Mouse (Mus musculus) forebrain, embryonic 14.5 days (tissue): ENCODE measurements at regions not wholly inside any gene's neighbourhood (a gene's known extent, or its start where the extent isn't known, plus 50 kb on each side); places are given as distances from the start of the nearest gene placed in this dataset.

Source experiments
- ATAC-seq: fragments of 200-750 bp; cut with Nextera tagmentation; 2 replicates; pipeline ENCODE4 v1.8.0; 2017; ENCODE audit warnings: mild to moderate bottlenecking, moderate library complexity
- DNase-seq: peaks from one replicate; pipeline ENCODE4 v3.0.0-alpha.2; 2015; ENCODE audit warnings: low spot score
- H3K27ac ChIP-seq: fragments of 300-500 bp; sonication (generic); 2 replicates; pipeline ENCODE4 v1.5.1; 2014; ENCODE audit warnings: low read depth, mild to moderate bottlenecking, control low read depth, low read length, moderate library complexity
- H3K27me3 ChIP-seq: fragments of 300-500 bp; sonication (generic); replicated peaks from 2 replicates; pipeline ENCODE4 v1.6.1; 2014; ENCODE audit warnings: low read length, control low read depth, mixed read lengths; ENCODE audit not compliant: control insufficient read depth, insufficient read depth
- H3K36me3 ChIP-seq: fragments of 300-500 bp; sonication (generic); 2 replicates; pipeline ENCODE4 v1.6.1; 2014; ENCODE audit warnings: low read length, control low read depth; ENCODE audit not compliant: control insufficient read depth, insufficient read depth
- H3K4me1 ChIP-seq: fragments of 300-500 bp; sonication (generic); 2 replicates; pipeline ENCODE4 v1.6.1; 2014; ENCODE audit warnings: antibody characterized with exemption, low read length, control low read depth; ENCODE audit not compliant: control insufficient read depth, insufficient read depth
- H3K4me2 ChIP-seq: fragments of 300-500 bp; sonication (generic); 2 replicates; pipeline ENCODE4 v1.6.1; 2014; ENCODE audit warnings: mild to moderate bottlenecking, control low read depth, low read length
- H3K4me3 ChIP-seq: fragments of 300-500 bp; sonication (generic); 2 replicates; pipeline ENCODE4 v1.5.1; 2014; ENCODE audit warnings: low read depth, low read length, control low read depth
- H3K9ac ChIP-seq: fragments of 300-500 bp; sonication (generic); 2 replicates; pipeline ENCODE4 v1.6.1; 2014; ENCODE audit warnings: mild to moderate bottlenecking, low read length, control low read depth, moderate library complexity
- H3K9me3 ChIP-seq: fragments of 300-500 bp; sonication (generic); replicated peaks from 2 replicates; pipeline ENCODE4 v1.6.1; 2016; ENCODE audit warnings: low read length, control low read depth, mixed read lengths; ENCODE audit not compliant: control insufficient read depth
- WGBS: fragments of 180-500 bp; shearing (Covaris S2); extraction: QIAGEN DNeasy Blood & Tissue Kit; methylation state at CpG from one replicate; pipeline ENCODE4 v1.1.7; 2014; 5-methylcytosine and 5-hydroxymethylcytosine counted together

DNA sequence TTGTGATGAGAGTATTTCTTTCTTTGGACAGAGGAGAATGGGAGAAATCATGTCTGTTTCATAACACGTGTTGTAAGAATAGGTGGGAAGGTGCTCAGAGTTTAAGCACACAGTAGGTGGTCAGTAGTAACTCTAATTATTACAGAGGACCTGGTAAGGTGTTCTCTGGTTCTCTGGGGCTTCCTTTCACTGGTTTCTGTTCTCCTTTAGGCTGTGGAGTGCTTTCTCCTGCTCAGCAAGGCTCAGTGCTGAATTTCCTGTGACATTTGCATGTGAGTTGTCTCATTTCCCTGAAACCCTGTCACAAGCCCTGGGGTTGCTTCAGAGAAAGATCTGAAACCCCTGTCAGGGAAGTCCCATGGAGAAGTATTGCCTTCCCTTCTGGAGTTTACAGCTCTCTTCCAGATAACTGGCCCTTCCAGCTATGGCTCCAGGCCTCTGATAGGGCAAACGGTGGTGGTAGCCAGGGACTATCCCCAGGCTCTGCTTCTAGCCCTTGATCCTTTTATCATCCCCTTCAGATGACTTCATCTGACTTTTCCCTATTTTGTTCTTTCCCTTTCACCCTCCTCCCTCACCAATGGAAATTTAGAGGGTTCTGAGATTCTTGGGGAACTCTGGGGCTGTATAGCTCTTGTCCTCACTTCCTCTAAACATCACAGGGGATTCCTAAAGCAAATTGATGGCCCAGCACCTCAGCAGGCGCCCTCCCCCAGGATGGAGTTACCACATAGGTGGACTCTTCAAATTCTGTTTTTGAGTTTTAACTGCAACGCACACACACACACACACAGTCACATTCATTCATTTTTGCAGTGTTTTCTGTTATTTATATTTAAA, 199.6 kb upstream of the Marcks start:
- H3K9me3 ChIP-seq, result no peaks in the 10 kb centered on the region
- ATAC-seq, result no peak
- H3K4me2 ChIP-seq, result no peak overlapping the region
- no peaks in the 10 kb centered on the region for H3K4me1 ChIP-seq
- DNase-seq, result no peak
- no peaks in the 10 kb centered on the region for H3K36me3 ChIP-seq
- WGBS, result 75% methylated on average over 4 of the region's 4 CpGs
- H3K4me3 ChIP-seq, result no peak overlapping the region
- no peak overlapping the region for H3K27ac ChIP-seq
- no peak overlapping the region for H3K9ac ChIP-seq
- H3K27me3 ChIP-seq, result no peaks in the 10 kb centered on the region

GRCm38 (mm10) chr10:37337172-37337620, 198.5 kb upstream of the Marcks start:
- Histone ChIP-seq H3K36me3 (no peaks in the 10 kb centered on the region), H3K27ac (no peak overlapping the region), H3K4me2 (no peak overlapping the region), H3K4me3 (no peak overlapping the region), H3K27me3 (no peaks in the 10 kb centered on the region), H3K9me3 (no peaks in the 10 kb centered on the region), H3K4me1 (no peaks in the 10 kb centered on the region), H3K9ac (no peak overlapping the region)
- DNase-seq (no peak), ATAC-seq (no peak)
- 74% methylated on average over 3 of the region's 3 CpGs for WGBS

DNA sequence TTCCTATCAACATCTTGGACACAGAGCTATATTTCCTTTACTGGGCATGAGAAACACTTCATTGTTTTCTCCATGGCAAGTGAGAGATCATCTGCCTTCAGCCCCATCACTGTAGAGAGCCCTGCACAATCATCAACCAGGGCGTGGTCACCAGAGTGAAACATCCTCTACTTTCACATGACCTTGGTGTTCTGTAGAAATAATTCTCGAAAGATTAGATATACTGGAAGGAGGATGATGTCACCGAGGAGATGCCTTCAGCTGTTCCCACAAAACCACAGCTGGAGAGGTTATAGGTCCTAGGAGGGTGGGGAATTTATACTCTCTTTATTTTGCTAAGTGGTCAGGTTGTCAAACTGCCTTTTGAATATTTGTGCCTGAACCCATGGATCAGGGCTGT, 196.4 kb upstream of the Marcks start:
- DNase-seq (no peak), ATAC-seq (no peak)
- H3K36me3 ChIP-seq, result no peaks in the 10 kb centered on the region
- no peaks in the 10 kb centered on the region for H3K9me3 ChIP-seq
- no peak overlapping the region for H3K9ac ChIP-seq
- WGBS, result 85% methylated on average over 3 of the region's 3 CpGs
- H3K4me3 ChIP-seq, result no peak overlapping the region
- H3K27me3 ChIP-seq, result no peaks in the 10 kb centered on the region
- H3K4me2 ChIP-seq, result no peak overlapping the region
- no peaks in the 10 kb centered on the region for H3K4me1 ChIP-seq
- no peak overlapping the region for H3K27ac ChIP-seq

GRCm38 (mm10) chr10:37326168-37326534, 187.4 kb upstream of the Marcks start:
- Histone ChIP-seq H3K4me3 (no peak overlapping the region), H3K9me3 (no peaks in the 10 kb centered on the region), H3K27me3 (no peaks in the 10 kb centered on the region), H3K27ac (no peak overlapping the region), H3K4me2 (no peak overlapping the region), H3K36me3 (no peaks in the 10 kb centered on the region), H3K9ac (no peak overlapping the region), H3K4me1 (no peaks in the 10 kb centered on the region)
- WGBS, result 80% methylated on average over 3 of the region's 3 CpGs
- ATAC-seq (no peak), DNase-seq (no peak)

- no peaks in the 10 kb centered on the region for H3K36me3 ChIP-seq
- ATAC-seq (no peak), DNase-seq (no peak)
- no peak overlapping the region for H3K27ac ChIP-seq
- no peak overlapping the region for H3K9ac ChIP-seq
- H3K4me3 ChIP-seq, result no peak overlapping the region
- no peak overlapping the region for H3K4me2 ChIP-seq
- 84% methylated on average over 6 of the region's 6 CpGs for WGBS
- no peaks in the 10 kb centered on the region for H3K4me1 ChIP-seq
- no peaks in the 10 kb centered on the region for H3K27me3 ChIP-seq
- no peaks in the 10 kb centered on the region for H3K9me3 ChIP-seq
Observed at GRCm38 (mm10) chr10:37325514-37326167, 186.9 kb upstream of the Marcks start.

DNA sequence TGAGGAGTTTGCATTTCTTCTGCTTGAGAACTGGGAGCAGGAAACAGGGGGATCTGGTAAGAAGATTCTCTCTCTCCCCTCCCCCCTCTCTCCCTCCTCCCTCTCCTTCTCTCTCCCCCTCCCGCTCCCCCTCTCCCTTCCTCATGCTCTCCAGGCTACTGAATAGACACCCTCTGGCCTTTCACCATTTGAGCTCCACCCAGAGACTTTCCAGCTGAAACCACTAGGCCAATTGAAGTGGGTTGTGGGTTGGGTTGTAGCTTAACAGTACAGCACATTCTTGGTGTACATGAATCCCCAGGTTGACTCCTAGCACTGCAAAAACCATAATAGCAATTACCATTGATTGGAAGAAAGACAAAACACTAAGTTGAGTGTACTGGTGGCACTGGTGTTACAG, 185.0 kb upstream of the Marcks start:
- Histone ChIP-seq H3K36me3 (no peaks in the 10 kb centered on the region), H3K9me3 (no peaks in the 10 kb centered on the region), H3K4me2 (no peak overlapping the region), H3K9ac (no peak overlapping the region), H3K4me3 (no peak overlapping the region), H3K27me3 (no peaks in the 10 kb centered on the region), H3K4me1 (no peaks in the 10 kb centered on the region), H3K27ac (no peak overlapping the region)
- no peak for DNase-seq
- no peak for ATAC-seq
- 56% methylated on average over 1 of the region's 1 CpGs for WGBS

DNA sequence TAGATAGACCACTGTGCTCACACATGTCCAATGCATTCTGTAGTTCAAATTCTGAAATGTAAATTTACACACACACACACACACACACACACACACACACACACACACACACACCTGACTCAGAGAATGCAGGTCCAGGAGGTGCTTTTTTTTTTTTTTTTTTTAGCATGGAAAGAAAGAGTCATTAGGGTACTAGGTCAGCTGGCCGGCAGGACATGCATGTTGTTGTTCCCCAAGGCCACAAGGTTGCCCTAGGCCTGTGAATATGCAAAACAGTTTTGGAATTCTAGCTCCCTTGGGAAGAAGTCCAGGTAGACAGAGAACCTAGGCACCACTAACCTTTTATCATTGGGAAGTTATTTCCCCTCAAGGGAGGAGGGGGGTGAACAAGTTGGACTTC, 184.1 kb upstream of the Marcks start:
- ATAC-seq, result no peak
- Histone ChIP-seq H3K4me3 (no peak overlapping the region), H3K9ac (no peak overlapping the region), H3K4me2 (no peak overlapping the region), H3K9me3 (no peaks in the 10 kb centered on the region), H3K27me3 (no peaks in the 10 kb centered on the region), H3K36me3 (no peaks in the 10 kb centered on the region), H3K4me1 (no peaks in the 10 kb centered on the region), H3K27ac (no peak overlapping the region)
- 65% methylated on average over 1 of the region's 1 CpGs for WGBS
- DNase-seq, result no peak

- Histone ChIP-seq H3K36me3 (no peaks in the 10 kb centered on the region), H3K9ac (no peak overlapping the region), H3K4me1 (no peaks in the 10 kb centered on the region), H3K27ac (no peak overlapping the region), H3K9me3 (no peaks in the 10 kb centered on the region), H3K4me3 (no peak overlapping the region), H3K27me3 (no peaks in the 10 kb centered on the region), H3K4me2 (no peak overlapping the region)
- ATAC-seq, result no peak
- 93% methylated on average over 5 of the region's 5 CpGs for WGBS
- no peak for DNase-seq
Observed at GRCm38 (mm10) chr10:37322310-37322709, 183.6 kb upstream of the Marcks start.

GRCm38 (mm10) chr10:37321171-37321570, 182.5 kb upstream of the Marcks start:
- Histone ChIP-seq H3K36me3 (no peaks in the 10 kb centered on the region), H3K4me3 (no peak overlapping the region), H3K9me3 (no peaks in the 10 kb centered on the region), H3K9ac (no peak overlapping the region), H3K27me3 (no peaks in the 10 kb centered on the region), H3K27ac (no peak overlapping the region), H3K4me2 (no peak overlapping the region), H3K4me1 (no peaks in the 10 kb centered on the region)
- WGBS, result 85% methylated on average over 3 of the region's 3 CpGs
- DNase-seq (no peak), ATAC-seq (no peak)
